Mouse (Mus musculus) lung, postnatal 0 days (tissue): Measurements from ENCODE around the gene Gm10277. TPM values are rescaled to one million over a fixed set of nuclear protein-coding genes. Genes with fewer than 3 reads are reported as not detected.

Experiments
- ATAC-seq: fragments of 200-750 bp; cut with Nextera tagmentation; 2 replicates; pipeline ENCODE4 v1.8.0; 2017; ENCODE audit warnings: moderate library complexity
- DNase-seq: peaks from one replicate; pipeline ENCODE4 v3.0.0-alpha.2; 2016; ENCODE audit warnings: low spot score
- H3K27ac ChIP-seq: fragments of 300-500 bp; sonication (generic); 2 replicates; pipeline ENCODE4 v1.5.1; 2014; ENCODE audit warnings: antibody characterized with exemption, mild to moderate bottlenecking, low read length, mixed read lengths
- H3K27me3 ChIP-seq: fragments of 300-500 bp; sonication (generic); replicated peaks from 2 replicates; pipeline ENCODE4 v1.6.1; 2014; ENCODE audit warnings: low read length, mixed read lengths; ENCODE audit not compliant: insufficient read depth
- H3K36me3 ChIP-seq: fragments of 300-500 bp; sonication (generic); 2 replicates; pipeline ENCODE4 v1.6.1; 2014; ENCODE audit warnings: low read length, mixed read lengths; ENCODE audit not compliant: insufficient read depth
- H3K4me1 ChIP-seq: fragments of 300-500 bp; sonication (generic); 2 replicates; pipeline ENCODE4 v1.6.1; 2014; ENCODE audit warnings: antibody characterized with exemption, low read depth, low read length, mixed read lengths; ENCODE audit not compliant: insufficient read depth
- H3K4me2 ChIP-seq: fragments of 300-500 bp; sonication (generic); replicated peaks from 2 replicates; pipeline ENCODE4 v1.6.1; 2014; ENCODE audit warnings: low read depth, mild to moderate bottlenecking, low read length, moderate library complexity, mixed read lengths
- H3K4me3 ChIP-seq: fragments of 300-500 bp; sonication (generic); 2 replicates; pipeline ENCODE4 v1.5.1; 2014; ENCODE audit warnings: low read depth, low read length
- H3K9ac ChIP-seq: fragments of 300-500 bp; sonication (generic); replicated peaks from 2 replicates; pipeline ENCODE4 v1.6.1; 2014; ENCODE audit warnings: low read depth, mild to moderate bottlenecking
- H3K9me3 ChIP-seq: fragments of 300-500 bp; sonication (generic); 2 replicates; pipeline ENCODE4 v1.6.1; 2016; ENCODE audit warnings: low read length, mixed read lengths
- CTCF ChIP-seq: IDR thresholded peaks from 2 replicates; pipeline ENCODE4 v1.5.1; 2016; ENCODE audit warnings: antibody characterized with exemption, mild to moderate bottlenecking
- EP300 ChIP-seq: IDR thresholded peaks from 2 replicates; pipeline ENCODE4 v1.6.1; 2016; ENCODE audit warnings: antibody characterized with exemption, mild to moderate bottlenecking, control low read depth
- WGBS: fragments of 180-500 bp; shearing (Covaris S2); extraction: QIAGEN DNeasy Blood & Tissue Kit; methylation state at CpG from one replicate; pipeline ENCODE4 v1.1.7; 2014; 5-methylcytosine and 5-hydroxymethylcytosine counted together
- polyA plus RNA-seq: library from polyadenylated mRNA; unstranded; fragments of >200 nt; fragmentation: Nextera tagmentation; extraction: Ambion mirVana; gene quantifications from 2 replicates; pipeline ENCODE4 v1.2.1, GENCODE M21; 2015

The Gm10277 gene
- polyA plus RNA-seq, 1 experiment from 2014 or later, result 0.90 TPM

DNA sequence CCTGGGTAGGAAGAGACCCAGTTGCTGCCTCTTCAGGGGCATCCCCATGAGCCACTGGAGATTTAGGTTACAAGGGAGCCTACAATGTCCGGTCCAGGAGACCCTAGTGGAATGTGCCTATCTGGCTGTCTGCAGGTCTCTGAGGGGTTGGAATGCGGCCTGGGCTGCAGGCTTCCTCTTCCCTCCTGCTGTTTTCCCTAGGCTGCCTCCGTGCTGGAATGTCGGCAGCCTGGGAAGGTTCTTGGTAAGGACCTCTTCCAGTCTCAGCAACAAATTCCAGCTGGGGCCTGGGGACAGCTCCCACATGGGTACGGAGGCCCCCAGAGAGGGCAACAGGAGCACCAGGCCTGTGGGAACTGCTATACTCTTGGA lies 2.2 kb downstream of the Gm10277 start:
- no peaks in the 10 kb centered on the region; the same call in 1 of the 2 replicates for H3K36me3 ChIP-seq
- H3K4me1 ChIP-seq, result peaks cover 50% of the 10 kb centered on the region
- H3K27me3 ChIP-seq, result no peaks in the 10 kb centered on the region
- H3K4me3 ChIP-seq, result no peak overlapping the region
- 8% methylated on average over 5 of the region's 5 CpGs for WGBS
- H3K9ac ChIP-seq, result 0 out of 2 replicates have a peak overlapping the region, but pooled peaks have one; percentile 9
- H3K27ac ChIP-seq, result peak overlapping the region; percentile 93
- ATAC-seq (peak; percentile 12), DNase-seq (peak; percentile 47)
- H3K4me2 ChIP-seq, result 0 out of 2 replicates have a peak overlapping the region, but pooled peaks have one; percentile 1
- no peaks in the 10 kb centered on the region for H3K9me3 ChIP-seq
- no peak for TF ChIP-seq CTCF
- no peak for TF ChIP-seq EP300

DNA sequence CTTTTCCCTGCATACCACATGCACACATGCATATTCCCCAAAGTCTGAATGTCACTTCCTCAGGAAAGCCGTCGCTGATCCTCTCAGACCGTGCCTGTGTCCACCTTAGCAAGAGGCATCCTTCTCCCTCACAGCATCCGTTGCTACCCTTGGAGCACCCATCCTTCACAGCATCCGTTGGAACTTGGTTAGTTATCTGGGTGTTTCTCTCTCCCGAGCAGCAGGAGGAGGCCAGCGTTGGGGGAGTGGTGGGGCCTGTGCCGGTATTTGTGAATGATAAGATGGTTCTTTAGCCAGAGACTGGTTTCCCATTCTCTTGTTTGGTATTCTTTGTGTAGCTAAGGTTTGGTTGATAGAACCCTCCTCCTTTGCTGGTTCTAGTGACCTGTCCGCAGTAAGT lies 2.7 kb downstream of the Gm10277 start:
- Histone ChIP-seq H3K4me1 (peaks cover 48% of the 10 kb centered on the region), H3K36me3 (no peaks in the 10 kb centered on the region; the same call in 1 of the 2 replicates), H3K4me3 (no peak overlapping the region), H3K9ac (no peak overlapping the region), H3K27me3 (no peaks in the 10 kb centered on the region), H3K27ac (peak overlapping the region; percentile 93), H3K9me3 (no peaks in the 10 kb centered on the region), H3K4me2 (peak overlapping the region; percentile 17; the same call in 1 of the 2 replicates)
- ATAC-seq, result no peak
- DNase-seq, result no peak
- 55% methylated on average over 9 of the region's 9 CpGs for WGBS
- TF ChIP-seq EP300 (no peak), CTCF (no peak)

DNA sequence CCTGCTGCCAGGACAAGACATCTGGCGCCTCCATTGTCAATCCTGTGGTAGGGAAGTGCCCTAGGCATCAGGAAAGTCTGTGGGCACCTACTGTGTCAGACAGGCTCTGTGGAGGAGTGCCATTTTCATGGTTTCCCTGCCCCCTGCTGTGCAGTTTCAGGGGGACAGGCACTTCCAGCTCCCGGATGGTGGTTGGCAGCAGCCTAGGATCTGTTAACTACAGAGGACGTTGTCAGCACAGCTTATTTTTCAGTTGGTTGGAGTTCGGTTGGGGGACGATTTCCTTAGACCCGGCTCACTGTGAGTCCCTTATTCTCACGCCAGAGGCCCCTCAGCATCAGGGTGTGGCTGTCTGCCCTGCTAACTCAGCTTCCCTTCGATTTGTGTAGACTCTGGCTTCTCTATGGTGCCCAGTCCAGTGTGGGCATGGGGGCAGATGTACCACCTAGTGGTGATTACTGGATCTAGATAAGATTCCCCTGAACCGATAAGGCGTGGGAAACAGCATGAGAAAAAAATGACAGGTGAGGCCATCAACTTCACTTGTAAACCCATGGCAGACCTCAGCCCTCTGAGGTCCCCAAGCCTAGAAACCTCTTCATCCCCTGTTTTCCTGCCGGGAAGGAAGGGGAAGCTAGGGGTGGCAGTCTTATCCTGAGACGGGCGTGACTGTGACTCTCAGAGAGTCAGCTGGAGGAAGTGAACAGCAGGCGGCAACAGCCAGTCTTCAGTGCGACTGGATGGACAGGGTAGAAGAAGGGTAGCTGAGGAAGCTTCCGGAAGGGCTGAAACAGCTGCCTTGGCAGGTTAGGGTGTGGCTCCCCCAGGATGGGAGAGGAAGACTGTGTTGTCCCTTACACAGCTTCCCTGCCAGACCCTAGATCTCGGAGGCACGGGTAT lies 3.5 kb downstream of the Gm10277 start:
- Histone ChIP-seq H3K4me3 (no peak overlapping the region), H3K9me3 (no peaks in the 10 kb centered on the region), H3K27ac (peak overlapping the region; percentile 93), H3K27me3 (no peaks in the 10 kb centered on the region), H3K4me1 (peaks cover 48% of the 10 kb centered on the region), H3K36me3 (no peaks in the 10 kb centered on the region; the same call in 1 of the 2 replicates), H3K4me2 (peak overlapping the region; percentile 17), H3K9ac (no peak overlapping the region)
- TF ChIP-seq EP300 (no peak), CTCF (peak; percentile 54)
- 27% methylated on average over 18 of the region's 18 CpGs for WGBS
- DNase-seq (peak; percentile 63), ATAC-seq (peak; percentile 34)

DNA sequence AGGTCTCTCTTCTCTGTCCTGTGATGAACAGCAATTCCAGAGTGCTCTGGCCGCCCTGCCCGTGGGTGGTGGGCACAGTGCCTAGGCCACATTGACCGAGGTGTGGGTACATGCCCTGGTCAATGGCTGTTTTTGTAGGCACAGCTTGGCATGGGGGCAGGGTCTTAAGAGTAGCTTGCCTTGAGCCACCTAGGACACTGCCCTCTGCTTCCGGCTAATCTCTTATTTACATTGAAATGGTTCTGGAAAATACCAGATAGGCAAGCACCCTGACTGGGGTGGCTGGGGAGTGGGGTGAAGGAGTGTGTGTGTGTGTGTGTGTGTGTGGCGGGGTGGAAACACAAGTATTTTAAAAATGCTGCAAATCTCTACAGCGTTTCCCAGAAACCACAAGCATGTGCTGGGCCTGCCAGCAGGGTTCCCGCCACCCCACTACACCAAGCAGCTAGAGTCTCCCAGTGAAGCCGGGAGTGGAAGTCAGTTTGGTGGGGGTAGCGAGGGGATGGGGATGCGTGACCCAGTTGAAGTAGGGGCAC lies 4.3 kb downstream of the Gm10277 start:
- 40% methylated on average over 10 of the region's 10 CpGs for WGBS
- H3K4me1 ChIP-seq, result peaks cover 48% of the 10 kb centered on the region
- TF ChIP-seq CTCF (no peak), EP300 (peak; percentile 63)

DNA sequence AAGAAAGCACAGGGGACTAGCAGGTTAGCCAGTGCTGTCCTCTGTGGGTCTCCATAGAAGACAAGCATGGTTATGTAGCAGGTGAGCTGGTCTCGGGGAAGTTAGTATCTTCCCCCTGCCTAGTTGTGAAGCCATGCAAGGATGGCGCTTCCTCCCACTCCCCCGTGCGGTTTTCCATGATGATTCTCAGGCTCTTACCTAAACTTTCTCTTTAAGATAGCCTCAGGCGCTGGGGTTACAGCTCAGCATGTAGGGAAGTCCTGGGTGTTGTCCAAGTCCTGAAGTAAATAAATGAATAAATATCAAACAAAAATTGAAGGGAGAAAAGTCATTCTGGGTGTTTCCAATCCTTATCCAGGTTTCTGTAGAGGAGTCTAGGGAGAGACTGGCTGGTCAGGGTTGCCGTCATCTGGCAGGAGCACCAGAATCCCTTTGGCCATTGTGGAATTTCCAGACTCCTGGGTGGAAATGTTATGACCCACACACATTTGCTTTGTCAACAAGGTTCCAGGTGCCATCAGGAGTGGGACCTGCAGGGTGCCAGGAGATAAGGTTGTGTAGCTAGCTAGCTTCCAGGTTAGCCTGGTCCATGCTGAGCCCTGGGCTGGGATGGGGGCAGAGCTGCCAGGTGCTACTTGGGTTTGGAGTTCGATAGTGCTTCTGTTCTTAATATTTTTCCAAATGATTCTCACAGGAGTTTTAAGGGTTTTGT lies 5.3 kb downstream of the Gm10277 start:
- 76% methylated on average over 7 of the region's 7 CpGs for WGBS
- Histone ChIP-seq H3K36me3 (no peaks in the 10 kb centered on the region; the same call in none of the 2 replicates), H3K9ac (no peak overlapping the region), H3K9me3 (no peaks in the 10 kb centered on the region), H3K4me3 (no peak overlapping the region), H3K27me3 (no peaks in the 10 kb centered on the region), H3K4me2 (no peak overlapping the region), H3K4me1 (peaks cover 48% of the 10 kb centered on the region), H3K27ac (peak overlapping the region; percentile 43; the same call in 1 of the 2 replicates)
- no peak for TF ChIP-seq CTCF
- TF ChIP-seq EP300, result no peak
- ATAC-seq (no peak), DNase-seq (no peak)

More for the DNA sequence above, 4.3 kb downstream of the Gm10277 start:
- Histone ChIP-seq H3K27me3 (no peaks in the 10 kb centered on the region), H3K4me2 (peak overlapping the region; percentile 5; the same call in 1 of the 2 replicates), H3K4me3 (no peak overlapping the region), H3K27ac (peak overlapping the region; percentile 93), H3K9ac (no peak overlapping the region), H3K36me3 (no peaks in the 10 kb centered on the region; the same call in none of the 2 replicates), H3K9me3 (no peaks in the 10 kb centered on the region)
- DNase-seq, result peak; percentile 66
- ATAC-seq, result peak; percentile 46

DNA sequence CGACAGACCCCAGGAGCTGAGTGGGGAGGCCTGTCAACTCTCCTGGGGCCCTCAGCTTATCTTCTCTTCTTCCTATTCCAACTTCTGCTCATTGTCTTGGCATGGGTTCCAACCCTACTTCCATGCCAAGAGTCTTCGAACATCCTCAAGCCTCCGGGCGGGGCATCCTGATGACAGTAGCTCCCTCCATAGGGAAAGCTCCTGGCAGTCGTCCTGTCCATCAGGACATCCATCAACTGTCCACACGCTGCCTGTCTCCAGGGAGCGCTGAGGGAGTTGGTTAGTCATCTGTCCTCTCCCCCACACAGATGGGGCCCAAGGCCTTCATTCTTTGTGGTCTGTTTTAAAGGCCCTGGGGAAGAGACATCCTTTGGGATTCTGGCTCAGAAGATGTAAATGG lies 6.5 kb downstream of the Gm10277 start:
- ATAC-seq, result no peak

More for the DNA sequence above, 6.5 kb downstream of the Gm10277 start:
- H3K36me3 ChIP-seq, result no peaks in the 10 kb centered on the region; the same call in none of the 2 replicates
- WGBS, result 38% methylated on average over 7 of the region's 7 CpGs
- TF ChIP-seq CTCF (no peak), EP300 (no peak)
- no peak overlapping the region for H3K9ac ChIP-seq
- peak overlapping the region; percentile 43; the same call in 1 of the 2 replicates for H3K27ac ChIP-seq
- H3K4me1 ChIP-seq, result peaks cover 42% of the 10 kb centered on the region
- H3K4me3 ChIP-seq, result no peak overlapping the region
- H3K9me3 ChIP-seq, result no peaks in the 10 kb centered on the region
- no peaks in the 10 kb centered on the region for H3K27me3 ChIP-seq
- H3K4me2 ChIP-seq, result no peak overlapping the region
- peak; percentile 54 for DNase-seq
